Mouse (Mus musculus): ENCODE data around the gene Kcnc4.

Gene Kcnc4

DNA sequence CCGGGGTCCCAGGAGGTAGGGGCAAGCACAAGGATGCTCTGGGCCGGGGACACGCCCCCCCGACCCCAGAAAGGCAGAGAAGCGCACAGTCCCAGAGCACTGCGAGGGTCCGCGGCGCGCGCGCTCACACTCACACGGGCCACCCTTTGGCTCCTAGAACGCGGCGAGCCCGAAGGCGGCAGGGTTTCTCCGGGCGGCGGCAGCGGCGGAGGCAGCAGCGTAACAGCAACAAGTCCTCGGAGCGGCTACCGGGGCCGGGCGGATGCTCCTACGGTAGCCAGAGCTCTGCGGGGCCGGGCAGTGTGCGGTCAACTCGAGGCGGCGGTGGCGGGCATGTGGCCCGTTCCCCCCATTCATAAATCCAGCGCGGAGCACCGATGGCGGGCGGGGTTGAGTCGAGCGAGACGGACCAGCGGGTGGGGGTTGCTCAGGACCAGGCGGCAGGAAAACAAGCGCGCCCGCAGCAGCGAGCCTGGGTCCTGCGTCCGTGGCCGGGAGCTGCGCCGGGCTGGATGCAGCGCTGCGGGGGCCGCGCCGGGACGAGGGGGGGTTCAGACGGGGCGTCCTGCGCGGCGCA is at the start of gene Kcnc4:
Kcnc4 (minus strand) TSS at position 357 of the 577 bp plus-strand sequence.
- DNase-seq = no peak

DNA sequence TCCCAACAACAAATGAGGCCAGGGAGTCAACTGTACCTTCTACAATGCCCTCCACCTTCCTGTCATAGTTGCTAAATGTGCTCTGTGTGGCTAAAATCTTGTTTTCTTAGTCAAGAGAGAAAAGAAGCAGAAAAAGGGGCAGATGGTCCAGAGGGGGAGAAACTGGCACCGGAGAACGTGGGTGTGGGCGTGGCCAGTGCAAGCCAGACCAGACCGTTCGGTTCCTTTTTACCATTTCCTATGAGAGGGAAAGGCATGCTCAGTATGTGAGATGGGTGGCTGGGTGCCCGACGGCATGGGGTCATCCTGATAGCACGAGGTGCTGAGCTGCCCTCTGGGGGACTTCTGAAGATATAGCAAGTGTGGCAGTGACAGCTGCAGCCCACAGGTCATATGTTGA is 49.3 kb upstream of the Kcnc4 start:
- no peak for DNase-seq

DNA sequence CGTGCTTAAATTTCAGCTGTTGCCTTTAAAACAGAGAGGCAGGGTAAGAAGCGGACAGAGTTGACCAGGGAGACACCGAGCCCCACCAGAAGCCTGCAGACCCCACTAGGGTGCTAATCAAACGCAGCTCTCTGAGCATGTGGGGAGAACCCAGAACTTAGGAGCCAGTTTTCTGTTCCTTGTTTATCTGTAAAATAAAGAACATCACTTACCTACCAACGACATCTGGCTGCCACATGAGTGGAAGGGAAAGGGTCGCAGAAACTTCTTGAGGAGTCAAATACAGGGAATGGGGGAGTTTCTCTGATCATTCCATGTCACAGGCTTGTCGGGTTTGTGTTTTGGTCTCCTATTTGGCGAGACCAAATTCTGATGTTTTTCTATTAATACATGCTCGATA is 48.6 kb upstream of the Kcnc4 start:
- no peak for DNase-seq

DNA sequence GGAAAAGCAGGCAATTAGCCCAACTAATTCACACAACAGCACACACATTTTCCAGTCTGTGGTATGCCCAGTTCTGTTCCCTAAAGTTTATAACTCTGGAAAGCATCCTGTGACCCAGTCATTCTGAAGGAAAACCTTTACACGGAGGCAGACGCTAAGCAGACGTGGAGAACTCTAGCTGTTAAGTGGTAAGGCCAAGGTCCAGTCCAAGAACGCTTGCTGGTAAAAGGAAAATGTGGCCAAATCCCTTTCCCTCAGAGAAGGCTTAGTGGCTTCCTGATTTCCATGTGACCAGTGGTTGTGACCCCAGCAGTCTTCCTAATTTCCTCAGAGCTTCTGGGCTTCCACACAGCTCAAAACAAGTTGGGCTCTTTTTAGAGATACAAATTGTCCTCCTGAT is 47.2 kb upstream of the Kcnc4 start:
- DNase-seq = no peak

DNA sequence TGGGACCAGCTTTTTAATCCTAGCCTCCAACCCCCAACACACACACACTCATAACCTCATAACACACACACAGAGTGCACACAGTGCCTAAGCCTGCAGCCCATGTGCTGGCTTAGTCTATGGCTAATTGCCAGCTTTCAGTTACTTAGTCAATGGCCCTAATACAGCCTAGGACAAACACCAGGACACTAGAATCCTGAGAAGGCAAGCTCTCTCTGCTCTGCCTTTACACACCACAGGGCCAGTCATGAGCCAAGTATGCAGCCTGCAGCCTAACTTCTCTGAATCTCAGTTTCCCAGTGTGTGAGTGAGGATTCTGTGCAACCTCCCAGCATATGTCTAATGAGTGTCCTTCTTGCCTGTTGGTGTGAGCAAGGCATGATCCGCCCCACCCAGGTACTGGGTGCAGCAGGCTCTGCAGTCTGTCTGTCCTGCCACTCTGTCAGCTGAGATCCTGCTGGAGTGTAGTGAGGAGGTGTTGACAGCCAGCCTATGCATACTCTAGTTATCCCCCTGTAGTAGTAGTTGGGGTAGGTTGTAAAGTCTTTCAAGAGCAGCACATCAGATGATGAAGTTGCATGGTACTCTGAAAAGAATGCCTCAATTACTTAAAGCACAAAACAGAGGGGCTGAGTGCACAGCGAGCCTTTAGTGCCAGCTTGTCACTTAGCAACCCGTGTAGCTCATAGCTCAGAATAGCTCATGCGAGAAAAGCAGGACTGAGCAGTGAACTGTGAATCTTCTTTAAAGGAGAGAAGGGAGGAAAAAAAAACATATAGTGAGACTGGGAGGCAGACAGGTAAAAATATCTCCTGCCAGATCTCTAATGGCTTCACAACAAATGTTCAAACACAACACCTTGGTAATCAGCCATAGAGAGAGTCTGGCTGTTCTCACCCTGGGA is 46.4 kb upstream of the Kcnc4 start:
- no peak for DNase-seq

DNA sequence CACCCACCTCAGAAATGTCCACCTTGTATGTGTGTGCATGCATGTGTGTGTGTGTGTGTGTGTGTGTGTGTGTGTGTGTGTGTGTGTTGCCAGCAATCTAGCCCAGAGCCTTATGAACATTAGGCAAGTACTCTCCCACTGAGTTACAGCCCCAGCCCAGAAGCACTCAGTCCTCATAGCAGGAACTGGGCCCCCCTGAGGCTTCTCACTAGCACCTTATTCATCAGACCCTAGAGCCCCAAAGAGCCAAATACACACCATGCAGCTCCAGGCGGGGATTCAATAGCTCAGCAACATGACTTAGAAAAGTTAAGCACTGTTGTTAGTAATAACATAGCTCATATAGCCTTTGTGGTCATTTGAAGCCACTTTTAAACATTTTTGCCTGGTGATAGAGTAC is 45.2 kb upstream of the Kcnc4 start:
- DNase-seq = no peak

DNA sequence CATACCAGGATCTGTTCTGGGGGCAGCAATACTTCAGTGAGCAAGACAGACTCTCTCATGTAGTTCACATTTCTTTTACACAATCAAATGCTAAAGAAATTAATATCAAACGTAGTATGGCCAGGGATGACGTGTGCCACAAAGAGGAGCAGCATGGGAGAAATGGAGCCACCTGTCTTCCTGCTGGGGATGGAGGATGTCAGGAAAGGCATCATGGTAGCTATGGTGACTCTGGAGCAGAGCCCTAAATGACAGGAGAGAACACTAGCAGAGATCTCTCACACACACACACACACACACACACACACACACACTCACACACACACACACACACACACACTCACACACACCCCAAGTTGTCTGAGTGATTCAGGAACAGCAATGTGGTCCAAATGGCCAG is 44.4 kb upstream of the Kcnc4 start:
- DNase-seq = no peak

DNA sequence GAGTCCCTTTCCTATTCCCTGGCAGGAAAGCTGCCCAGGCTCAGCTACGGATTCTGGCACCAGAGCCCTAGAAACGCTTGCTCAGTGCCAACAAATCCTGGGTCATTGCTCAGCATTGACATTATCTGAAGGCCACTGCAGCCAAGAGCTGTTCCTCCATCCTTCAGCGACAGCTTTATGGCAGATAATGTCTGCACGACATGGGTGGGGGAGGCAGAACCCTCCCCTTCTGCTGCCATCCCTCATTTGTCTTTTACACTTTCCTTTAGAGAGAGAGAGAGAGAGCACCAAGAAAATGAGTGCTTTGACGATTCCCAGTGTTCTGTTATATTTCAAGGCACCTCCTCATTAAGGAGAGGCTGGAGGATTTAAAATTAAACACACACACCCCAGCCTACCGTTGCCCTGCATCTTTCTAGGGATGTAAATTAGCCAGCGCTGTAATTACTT is 42.4 kb upstream of the Kcnc4 start:
- DNase-seq = no peak

DNA sequence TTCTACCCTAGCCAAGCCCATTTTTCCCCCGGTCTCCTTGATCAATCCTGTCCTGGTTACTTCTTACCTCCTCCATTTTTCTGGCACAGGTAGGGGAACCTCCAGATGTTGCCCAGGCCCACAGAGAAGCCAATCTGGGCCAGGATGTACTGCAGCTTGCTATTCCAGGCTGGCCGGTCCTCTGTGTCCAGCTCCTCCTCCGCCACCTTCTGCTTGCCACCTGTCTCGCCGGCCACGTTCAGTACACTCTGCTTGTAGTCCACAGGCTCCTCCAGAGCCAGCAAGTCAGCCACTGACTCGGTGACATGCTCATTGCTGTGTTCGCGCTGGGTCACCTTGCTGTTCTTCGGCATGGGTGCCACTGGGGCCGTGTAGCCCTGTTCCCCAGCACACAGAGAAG is 40.9 kb upstream of the Kcnc4 start:
- no peak for DNase-seq

DNA sequence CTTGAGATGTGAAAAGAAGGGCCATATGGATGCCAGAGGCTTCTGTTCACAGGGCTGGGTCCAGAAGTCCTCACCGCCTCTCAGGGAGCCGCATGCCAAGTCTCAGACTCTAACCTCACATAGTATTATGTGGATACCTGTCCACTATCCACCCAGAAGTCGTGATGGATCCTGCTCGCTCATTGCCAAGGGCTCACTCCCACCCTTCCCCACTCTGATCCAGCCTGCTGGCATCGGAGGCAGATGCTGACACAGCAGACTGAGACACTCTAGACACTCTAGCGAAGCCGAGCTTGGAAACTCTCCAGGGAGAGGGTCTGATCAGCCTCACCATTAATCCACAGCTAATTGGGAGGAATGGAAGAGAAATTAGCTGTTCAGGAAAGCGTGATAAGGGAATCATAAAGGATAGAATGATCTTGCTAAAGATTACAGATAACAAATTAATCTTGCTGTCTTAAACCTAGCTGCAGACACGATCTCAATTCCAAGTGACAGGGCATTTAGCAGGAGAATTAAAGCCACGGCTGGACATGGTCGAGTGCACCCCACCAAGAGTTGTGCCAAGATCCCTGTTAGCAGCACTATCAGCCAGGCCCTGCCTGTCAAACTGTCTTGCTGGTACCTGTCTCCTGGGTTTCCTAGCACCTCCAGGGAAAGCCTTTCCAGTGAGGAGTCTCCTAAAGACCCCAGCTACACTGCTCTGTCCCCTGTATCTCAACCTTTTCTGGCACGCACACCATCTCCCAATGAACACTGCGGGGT is 36.9 kb upstream of the Kcnc4 start:
- DNase-seq = no peak

DNA sequence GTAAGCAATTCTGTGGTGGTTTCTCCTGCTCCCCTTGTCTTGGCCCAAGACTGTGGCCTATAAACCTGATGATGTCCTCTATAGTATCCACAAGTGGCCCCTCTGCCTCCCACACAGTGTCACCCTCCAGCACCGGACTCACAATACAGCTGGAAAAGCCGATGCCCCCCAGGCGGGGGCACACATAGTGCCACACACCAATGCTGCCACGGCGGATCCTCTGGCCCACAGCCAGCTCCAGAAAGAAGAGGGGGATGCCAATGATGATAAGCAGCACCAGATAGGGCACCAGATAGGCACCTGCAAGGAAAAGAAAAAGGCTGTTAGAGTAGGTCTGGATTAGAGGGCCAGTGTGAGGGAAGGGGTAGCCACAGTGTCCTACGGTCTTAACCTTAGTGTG is 36.2 kb upstream of the Kcnc4 start:
- DNase-seq = no peak

DNA sequence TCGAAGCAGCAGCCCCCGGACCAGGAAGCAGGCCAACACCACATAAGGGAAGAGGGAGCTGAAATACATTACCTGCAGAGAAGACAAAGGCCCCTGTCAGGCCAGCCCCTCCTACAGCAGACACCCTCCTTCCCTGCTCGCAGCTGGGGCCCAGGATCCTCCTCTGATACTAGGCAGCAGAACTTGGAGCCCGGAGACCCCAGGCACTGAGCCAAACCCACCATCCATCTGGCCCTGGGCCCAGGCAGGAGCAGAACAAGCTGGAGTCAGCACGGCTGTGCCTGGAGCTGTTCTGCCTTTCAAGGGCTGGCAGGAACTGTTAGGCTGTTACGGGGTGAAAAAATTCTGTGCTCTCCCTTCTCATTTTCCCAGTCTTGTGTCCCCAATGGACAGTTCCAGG is 32.1 kb upstream of the Kcnc4 start:
- DNase-seq = no peak

DNA sequence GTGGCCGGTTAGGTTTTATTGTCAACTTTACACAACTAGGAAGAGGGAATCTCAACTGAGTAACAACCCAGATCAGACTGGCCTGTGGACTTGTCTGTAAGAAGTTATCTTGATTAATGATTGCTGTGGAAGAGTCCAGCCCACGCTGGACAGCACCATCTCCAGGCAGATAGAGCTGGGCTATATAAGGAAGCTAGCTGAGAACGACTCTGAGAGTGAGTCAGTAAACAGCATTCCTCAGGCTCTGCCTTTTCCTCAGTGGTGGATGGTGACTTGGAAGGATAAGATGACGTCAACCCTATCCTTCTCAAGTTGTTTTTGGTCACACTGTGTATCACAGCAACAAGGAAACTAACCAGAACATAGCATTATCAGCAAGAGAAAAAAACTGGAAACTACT is 29.3 kb upstream of the Kcnc4 start:
- DNase-seq = no peak

DNA sequence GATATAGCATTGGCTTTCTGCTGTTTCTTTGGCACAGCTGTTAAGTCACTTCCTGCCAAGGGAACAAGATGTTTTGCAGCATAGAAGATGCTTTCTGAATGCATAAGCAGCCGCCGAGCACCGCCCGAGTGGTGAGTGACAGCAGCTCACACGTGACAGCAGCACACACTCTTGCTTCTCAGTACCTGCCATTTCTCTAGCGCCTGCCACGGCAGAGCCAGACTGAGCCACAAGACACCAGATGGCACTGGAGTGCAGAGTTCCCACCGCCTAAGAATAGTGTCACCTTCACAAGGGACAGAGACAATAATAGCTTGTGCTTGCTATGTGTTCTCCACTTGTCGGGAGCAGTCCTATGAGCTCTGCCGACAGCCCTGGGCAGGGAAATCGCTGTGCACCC is 23.9 kb upstream of the Kcnc4 start:
- DNase-seq = no peak

DNA sequence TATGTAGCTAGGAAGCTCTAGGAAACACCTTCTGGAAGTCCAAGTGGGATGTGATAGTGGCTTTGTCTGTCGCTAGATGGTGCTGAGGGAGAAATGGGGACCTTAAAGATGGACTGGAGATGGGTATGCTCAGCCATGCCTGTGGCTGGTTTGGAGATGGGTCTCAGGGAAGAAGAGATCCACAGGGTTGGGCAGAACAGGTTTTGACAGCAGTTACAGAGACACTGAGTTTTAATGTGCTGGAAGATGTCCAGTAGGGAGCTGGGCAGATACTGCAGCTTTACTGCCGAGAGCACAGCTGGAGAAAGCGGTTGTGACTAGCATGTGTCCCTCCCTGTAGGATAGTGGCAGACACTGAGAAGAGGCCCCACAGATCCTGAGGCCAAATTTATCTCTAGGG is 21.3 kb upstream of the Kcnc4 start:
- no peak for DNase-seq

DNA sequence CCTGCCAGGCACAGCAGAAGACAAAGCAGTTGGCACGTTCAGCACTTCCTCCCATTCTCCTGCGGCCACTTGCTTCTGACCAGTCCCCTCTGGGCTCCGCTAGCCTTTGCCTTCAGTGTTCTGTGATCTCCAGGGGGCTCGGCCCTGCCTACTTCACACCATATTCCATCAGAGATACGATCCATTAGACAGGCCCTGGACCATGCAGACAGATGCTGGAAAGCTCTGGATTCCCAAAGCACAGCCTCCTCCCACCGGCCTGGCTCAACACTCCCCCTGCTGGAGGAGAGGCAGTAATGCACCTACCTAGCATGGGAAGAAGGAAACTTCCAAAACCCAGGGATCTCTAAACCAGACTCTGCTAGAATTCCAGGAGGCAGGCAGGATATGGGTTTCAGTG is 12.8 kb upstream of the Kcnc4 start:
- DNase-seq = no peak

DNA sequence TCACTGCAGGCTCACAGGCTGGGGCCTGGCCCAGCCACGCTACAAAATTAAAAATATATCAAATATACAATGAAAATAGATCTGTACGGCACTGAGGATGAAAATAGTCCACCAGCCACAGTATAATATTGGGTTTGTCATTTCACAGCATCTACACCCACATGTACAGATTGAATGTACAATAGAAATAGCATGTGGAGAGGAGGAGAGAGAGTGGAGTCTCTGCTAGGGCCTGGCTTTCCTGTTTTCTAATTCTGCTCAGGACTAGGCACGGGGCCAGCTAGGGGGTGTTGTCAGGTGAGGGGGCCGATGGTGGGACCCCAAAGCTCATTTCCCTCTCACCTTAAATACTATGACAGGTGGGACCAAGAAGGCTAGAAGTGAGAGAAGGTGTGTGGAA is 9.7 kb upstream of the Kcnc4 start:
- no peak for DNase-seq

DNA sequence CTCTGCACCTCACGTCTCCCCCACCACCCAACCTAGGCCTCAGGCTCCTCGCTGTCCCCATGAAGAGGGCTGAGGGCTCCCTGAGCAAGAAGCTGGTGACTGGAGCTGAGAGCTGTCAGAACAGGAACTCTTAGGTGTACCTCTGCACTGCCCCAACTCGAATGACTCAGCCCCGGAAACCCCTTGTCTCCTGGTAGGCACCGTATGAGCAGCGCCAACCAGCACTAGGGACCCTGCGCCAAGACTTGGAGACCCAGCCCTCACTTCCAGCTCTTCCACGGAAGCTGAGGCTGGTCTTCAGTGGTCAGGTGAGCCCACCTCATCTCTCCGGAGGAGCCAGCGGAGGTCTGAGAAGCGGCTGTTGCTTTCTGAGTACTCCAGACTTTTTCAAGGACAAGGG is 8.8 kb upstream of the Kcnc4 start:
- DNase-seq = no peak

DNA sequence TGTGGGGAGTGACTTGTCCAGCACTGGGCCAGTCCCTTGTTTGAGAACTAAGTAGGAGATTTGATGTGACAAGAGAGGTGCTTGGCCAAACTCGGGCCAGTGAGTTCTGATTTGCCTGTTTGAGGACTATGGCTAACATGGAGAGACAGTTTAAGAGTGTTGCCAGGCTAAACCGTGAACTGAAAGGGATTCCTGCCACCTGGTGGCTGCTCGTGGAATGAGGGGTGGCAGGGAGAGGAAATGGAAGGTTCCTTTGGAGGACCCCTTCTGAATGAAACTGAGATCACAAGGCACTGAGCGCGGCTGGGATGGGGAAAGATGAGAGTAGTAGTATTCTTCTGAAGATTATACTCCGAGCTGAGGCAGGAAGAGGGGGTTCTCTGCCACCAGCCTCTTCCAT is 7.2 kb upstream of the Kcnc4 start:
- peak; percentile 69 for DNase-seq

DNA sequence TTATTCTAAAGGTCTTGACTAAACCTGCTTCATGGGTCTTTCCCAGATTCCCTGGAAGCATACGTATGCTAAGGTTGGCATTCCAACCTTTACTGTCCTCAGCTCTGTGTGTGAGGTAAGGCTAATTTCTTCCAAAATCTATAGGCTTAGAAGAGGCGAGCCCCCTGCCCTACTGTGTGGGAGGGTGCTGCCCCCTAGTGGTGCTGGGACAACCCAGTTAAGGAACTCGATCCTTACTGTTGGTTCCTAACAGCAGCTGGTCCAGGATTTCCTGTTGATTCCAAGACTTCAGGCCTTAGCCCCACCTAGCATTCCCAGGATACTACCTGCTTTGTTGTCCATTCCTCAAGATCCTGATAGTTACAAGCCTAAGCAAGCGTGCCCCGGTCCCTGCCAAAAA is 2.8 kb upstream of the Kcnc4 start:
- peak; percentile 56 for DNase-seq

DNA sequence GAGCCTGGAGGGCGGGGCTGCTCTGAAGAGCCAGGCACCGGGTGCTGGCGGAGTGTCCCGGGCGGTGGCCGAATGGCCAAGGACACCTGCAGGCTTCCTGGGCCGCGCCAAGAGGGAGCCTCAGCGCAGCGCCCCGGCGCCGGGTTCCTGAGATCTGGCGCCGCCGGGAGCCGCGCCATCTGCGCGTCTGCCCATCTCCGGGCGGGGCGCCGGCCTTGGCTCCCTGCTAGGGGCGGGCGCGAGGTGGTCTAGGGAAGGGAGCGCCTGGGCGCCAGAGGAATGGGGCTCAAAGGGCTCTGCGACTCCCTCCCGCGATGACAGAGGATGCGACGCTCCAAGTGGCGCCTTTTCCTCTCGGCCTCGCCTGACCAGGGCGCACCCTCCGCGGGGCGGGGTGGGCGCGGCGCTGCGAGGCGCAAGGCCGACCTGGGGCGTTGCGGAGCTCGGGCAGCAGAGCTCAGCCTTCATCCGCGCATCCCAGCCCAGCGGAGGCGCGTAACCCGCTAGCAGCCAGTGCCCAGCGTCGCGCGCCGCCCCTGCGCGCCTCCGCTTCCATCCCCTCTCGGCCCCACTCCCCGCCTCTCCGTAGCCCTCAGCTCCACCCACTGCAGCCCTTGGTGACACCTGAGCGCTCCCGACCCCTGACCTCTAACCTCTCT is 550 bp upstream of the Kcnc4 start:
- no peak for DNase-seq

DNA sequence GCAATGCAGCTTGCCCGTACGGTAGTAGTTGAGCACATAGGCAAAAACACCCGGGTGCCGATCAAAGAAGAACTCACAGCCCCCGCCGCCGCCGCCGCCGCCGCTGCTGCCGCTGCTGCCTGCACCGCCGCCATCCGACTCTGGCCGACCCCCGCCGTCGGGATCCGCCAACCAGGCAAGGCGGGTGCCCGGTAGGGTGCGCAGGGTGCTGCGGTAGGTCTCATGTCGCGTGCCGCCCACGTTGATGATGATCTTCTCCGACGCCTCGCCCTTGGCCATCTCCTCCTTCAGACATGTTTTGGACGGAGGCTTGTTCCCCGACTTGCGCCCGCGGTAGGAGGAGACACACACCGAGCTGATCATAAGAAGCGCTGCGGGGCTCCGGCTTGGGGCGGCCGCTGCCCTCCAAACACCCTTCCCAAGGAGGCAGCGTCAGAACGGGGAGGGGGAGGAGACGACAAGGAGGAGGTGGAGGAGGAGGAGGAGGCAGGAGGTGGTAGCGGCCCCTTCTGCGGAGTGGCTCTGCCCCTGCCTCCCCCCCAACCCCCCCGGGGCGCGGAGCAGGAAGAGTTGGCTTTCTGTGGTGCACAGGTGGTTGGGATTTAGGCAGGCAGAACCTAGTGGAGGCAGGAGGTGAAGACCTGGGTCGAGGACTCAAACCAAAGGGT is 690 bp downstream of the Kcnc4 start:
- no peak for DNase-seq

DNA sequence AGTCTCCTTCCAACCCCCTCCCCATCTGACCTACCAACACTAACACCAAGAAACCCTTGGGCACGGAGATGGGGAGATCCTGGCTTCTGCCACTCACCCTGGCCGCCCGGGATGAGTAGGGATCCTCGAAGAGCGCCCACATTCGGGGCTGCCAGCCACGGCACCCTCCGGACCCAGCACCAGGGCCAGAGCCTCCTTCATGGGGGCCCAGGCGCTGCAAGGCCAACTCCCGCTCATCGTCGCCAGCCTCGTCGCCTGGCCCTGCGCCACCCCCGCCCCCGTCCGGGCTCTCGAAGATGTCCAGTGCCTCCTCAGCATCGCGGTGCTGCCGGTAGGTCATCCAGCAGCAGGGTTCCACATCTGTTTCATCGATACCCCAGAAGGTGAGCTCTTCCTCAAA is 1.2 kb downstream of the Kcnc4 start:
- no peak for DNase-seq

Measured in thymus, postnatal 25 days (tissue).